Mouse (Mus musculus) midbrain, embryonic 16.5 days (tissue): Measurements from ENCODE around the gene Hspb11. TPM values are rescaled to one million over a fixed set of nuclear protein-coding genes. Genes with fewer than 3 reads are reported as not detected.
A peak's percentile ranks its signal among the peaks of the same experiment; 100 is the strongest.

Experiments used
- ATAC-seq: fragments of 200-750 bp; cut with Nextera tagmentation; 2 replicates; pipeline ENCODE4 v1.8.0; 2017; ENCODE audit warnings: moderate TSS enrichment
- H3K27ac ChIP-seq: fragments of 300-500 bp; sonication (generic); 2 replicates; pipeline ENCODE4 v1.5.1; 2014; ENCODE audit warnings: mild to moderate bottlenecking, low read length, mixed read lengths
- H3K27me3 ChIP-seq: fragments of 300-500 bp; sonication (generic); 2 replicates; pipeline ENCODE4 v1.6.1; 2014; ENCODE audit warnings: low read depth, low read length, mixed read lengths; ENCODE audit not compliant: control insufficient read depth, insufficient read depth
- H3K36me3 ChIP-seq: fragments of 300-500 bp; sonication (generic); 2 replicates; pipeline ENCODE4 v1.6.1; 2014; ENCODE audit warnings: mild to moderate bottlenecking, low read length, moderate library complexity, mixed read lengths; ENCODE audit not compliant: control insufficient read depth, insufficient read depth
- H3K4me1 ChIP-seq: fragments of 300-500 bp; sonication (generic); 2 replicates; pipeline ENCODE4 v1.6.1; 2014; ENCODE audit warnings: mild to moderate bottlenecking, low read length, mixed read lengths; ENCODE audit not compliant: control insufficient read depth, insufficient read depth
- H3K4me2 ChIP-seq: fragments of 300-500 bp; sonication (generic); 2 replicates; pipeline ENCODE4 v1.6.1; 2014; ENCODE audit warnings: mild to moderate bottlenecking, low read length, mixed read lengths
- H3K4me3 ChIP-seq: fragments of 300-500 bp; sonication (generic); 2 replicates; pipeline ENCODE4 v1.5.1; 2014; ENCODE audit warnings: low read depth, mild to moderate bottlenecking, low read length, moderate library complexity, mixed read lengths
- H3K9ac ChIP-seq: fragments of 300-500 bp; sonication (generic); 2 replicates; pipeline ENCODE4 v1.6.1; 2014; ENCODE audit warnings: low read depth, low read length, mixed read lengths
- H3K9me3 ChIP-seq: fragments of 300-500 bp; sonication (generic); replicated peaks from 2 replicates; pipeline ENCODE4 v1.6.1; 2014; ENCODE audit warnings: mild to moderate bottlenecking, low read length, mixed read lengths; ENCODE audit not compliant: control insufficient read depth, poor library complexity, severe bottlenecking
- WGBS: fragments of 180-500 bp; shearing (Covaris S2); extraction: QIAGEN DNeasy Blood & Tissue Kit; methylation state at CpG from one replicate; pipeline ENCODE4 v1.1.7; 2014; 5-methylcytosine and 5-hydroxymethylcytosine counted together
- polyA plus RNA-seq: library from polyadenylated mRNA; unstranded; fragments of >200 nt; fragmentation: Nextera tagmentation; extraction: Ambion mirVana; gene quantifications from 2 replicates; pipeline ENCODE4 v1.2.1, GENCODE M21; 2015

The Hspb11 gene
- polyA plus RNA-seq, 1 experiment from 2014 or later: 35.6 TPM

DNA sequence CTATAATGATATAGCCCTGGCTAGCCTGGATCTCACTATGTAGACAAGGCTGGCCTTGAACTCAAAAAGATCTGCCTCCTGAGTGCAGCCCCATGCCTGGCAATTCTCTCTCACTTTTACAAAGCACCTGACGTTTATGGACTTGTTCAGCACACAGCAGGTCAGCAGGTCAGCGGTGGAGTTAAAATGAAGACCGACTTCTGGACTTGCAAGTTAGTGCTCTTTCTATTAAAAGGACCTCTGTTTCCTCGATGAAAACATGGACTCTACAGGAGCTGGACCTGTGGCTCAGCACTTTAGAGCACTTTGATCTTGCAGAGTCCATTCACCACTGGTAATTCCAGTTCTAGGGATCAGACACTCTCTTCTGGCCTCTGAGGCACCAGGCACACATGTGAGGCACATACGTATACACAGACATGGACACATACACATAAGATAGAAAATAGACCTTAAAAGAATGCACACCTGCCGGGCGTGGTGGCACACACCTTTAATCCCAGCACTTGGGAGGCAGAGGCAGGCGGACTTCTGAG, 44.7 kb downstream of the Hspb11 start:
- no peak overlapping the region for H3K4me3 ChIP-seq
- no peaks in the 10 kb centered on the region for H3K9me3 ChIP-seq
- no peak for ATAC-seq
- 84% methylated on average over 8 of the region's 8 CpGs for WGBS
- no peak overlapping the region for H3K9ac ChIP-seq
- no peaks in the 10 kb centered on the region for H3K36me3 ChIP-seq
- no peak overlapping the region for H3K27ac ChIP-seq
- H3K4me2 ChIP-seq: no peak overlapping the region
- no peaks in the 10 kb centered on the region for H3K4me1 ChIP-seq
- H3K27me3 ChIP-seq: no peaks in the 10 kb centered on the region

DNA sequence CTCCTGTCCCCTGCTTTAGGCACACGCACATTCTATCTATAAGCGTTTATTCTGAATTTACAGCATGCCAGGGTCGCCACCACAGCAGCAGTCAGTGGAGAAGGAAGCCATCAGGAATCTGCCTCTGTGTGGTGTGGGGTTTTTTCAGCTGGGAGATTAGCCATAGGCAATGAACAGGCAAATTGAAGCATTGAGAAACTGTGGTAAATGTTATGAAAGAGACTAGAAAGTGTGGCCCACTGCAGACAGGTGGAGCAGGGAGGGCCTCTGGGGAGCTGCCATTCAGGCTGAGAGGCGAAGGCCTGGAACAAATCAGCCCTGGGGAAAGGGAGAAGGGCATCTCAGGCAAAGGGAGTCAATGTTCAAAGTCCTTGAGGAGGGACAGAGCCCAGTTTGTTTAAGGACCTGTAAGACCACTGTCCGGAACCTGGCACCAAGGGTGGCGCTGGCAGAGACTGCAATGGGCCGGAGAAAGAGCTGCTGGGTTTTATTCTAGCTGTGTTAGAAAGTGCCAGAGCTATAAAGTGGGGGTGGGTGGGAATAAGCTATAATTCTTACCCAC, 46.5 kb downstream of the Hspb11 start:
- Histone ChIP-seq H3K27me3 (no peaks in the 10 kb centered on the region), H3K27ac (no peak overlapping the region), H3K36me3 (no peaks in the 10 kb centered on the region), H3K4me1 (no peaks in the 10 kb centered on the region), H3K9ac (no peak overlapping the region), H3K4me2 (no peak overlapping the region), H3K9me3 (no peaks in the 10 kb centered on the region), H3K4me3 (no peak overlapping the region)
- no peak for ATAC-seq
- 79% methylated on average over 7 of the region's 7 CpGs for WGBS

DNA sequence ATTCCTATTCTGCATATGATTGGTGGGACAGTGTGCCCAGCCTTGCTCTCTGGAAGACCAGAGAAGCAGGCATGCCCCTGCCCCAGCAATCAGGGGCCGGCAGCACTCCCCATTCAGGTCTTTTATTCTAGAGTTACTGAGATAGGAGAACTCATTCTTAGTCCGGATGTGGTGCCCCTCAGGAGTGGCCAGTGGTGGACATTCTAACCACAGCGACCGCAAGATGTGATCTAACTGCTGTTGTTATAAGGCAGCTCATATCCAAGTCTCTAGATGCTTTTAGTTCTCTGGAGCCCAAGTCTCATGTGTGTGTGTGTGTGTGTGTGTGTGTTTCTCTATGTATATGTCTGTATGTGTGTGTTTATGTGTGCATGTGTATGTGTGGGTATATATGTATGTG, 47.0 kb downstream of the Hspb11 start:
- H3K9ac ChIP-seq: no peak overlapping the region
- no peaks in the 10 kb centered on the region for H3K27me3 ChIP-seq
- H3K4me3 ChIP-seq: no peak overlapping the region
- H3K36me3 ChIP-seq: no peaks in the 10 kb centered on the region
- no peaks in the 10 kb centered on the region for H3K9me3 ChIP-seq
- no peak overlapping the region for H3K4me2 ChIP-seq
- no peaks in the 10 kb centered on the region for H3K4me1 ChIP-seq
- no peak overlapping the region for H3K27ac ChIP-seq
- no peak for ATAC-seq
- WGBS: 73% methylated on average over 4 of the region's 4 CpGs

DNA sequence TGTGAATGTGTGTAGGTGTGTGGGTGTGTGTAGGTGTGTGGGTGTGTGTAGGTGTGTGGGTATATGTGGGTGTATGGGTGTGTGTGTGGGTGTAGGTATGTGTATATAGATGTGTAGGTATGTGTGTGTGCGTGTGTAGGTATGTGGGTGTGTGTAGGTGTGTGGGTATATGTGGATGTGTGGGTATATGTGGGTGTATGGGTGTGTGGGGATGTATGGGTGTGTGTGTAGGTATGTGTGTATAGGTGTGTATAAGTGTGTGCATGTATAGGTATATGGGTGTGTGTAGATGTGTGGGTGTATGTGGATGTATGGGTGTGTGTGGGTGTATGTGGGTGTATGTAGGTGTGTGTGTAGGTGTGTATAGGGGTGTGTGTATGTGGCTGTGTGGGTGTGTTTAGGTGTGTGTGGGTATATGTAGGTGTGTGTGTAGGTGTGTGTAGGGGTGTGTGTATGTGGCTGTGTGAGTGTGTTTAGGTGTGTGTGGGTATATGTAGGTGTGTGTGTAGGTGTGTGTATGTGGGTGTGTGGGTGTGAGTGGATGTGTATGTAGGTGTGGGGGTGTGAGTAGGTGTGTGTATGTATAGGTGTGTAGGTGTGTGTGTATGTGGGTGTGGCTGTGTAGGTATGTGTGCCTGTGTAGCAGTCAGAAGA, 47.6 kb downstream of the Hspb11 start:
- no peak overlapping the region for H3K9ac ChIP-seq
- no peak overlapping the region for H3K4me3 ChIP-seq
- H3K4me2 ChIP-seq: no peak overlapping the region
- 95% methylated on average over 1 of the region's 1 CpGs for WGBS
- H3K27me3 ChIP-seq: no peaks in the 10 kb centered on the region
- no peak overlapping the region for H3K27ac ChIP-seq
- H3K36me3 ChIP-seq: no peaks in the 10 kb centered on the region
- H3K4me1 ChIP-seq: no peaks in the 10 kb centered on the region
- ATAC-seq: no peak
- no peaks in the 10 kb centered on the region for H3K9me3 ChIP-seq

DNA sequence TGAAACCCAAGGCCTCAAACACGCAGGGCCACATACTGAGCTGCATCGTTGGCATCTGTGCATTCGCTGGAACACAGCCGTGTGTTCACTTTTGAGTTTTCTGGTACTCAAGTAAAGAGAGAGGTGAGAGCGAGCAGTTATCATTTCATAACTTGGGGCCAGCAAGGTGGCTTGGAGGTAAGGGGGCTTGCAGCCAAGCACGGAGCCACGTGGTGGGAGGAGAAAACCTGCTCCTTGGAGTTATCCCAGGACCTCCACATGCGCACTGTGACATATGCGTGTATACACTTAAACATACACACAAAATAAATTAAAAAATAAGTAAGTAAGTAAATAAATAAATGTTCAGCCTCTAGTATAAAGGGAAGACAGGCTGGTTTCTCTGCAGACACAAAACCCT, 48.8 kb downstream of the Hspb11 start:
- no peak overlapping the region for H3K4me2 ChIP-seq
- no peaks in the 10 kb centered on the region for H3K4me1 ChIP-seq
- H3K27ac ChIP-seq: no peak overlapping the region
- H3K9me3 ChIP-seq: no peaks in the 10 kb centered on the region
- ATAC-seq: no peak
- H3K27me3 ChIP-seq: no peaks in the 10 kb centered on the region
- no peak overlapping the region for H3K4me3 ChIP-seq
- no peak overlapping the region for H3K9ac ChIP-seq
- no peaks in the 10 kb centered on the region for H3K36me3 ChIP-seq
- WGBS: 89% methylated on average over 9 of the region's 9 CpGs

DNA sequence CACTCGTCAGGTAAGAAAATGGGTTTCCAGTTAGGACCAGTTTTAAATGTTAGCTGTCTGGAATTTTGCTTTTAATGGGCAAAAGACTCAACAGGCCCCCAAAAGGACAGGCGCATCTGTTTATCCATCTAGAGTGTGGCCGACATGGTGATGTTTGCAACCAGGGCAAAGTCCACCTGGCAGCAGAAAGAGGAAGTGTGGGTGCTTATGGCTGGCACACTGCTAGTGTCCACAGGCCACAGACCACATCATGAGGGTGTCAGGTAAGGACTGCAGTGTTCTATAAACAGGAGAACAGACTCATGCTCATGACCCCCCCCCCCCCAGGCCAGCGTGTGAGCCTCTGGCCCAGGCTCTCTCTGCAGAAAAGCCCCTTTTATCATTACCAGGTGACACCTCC, 49.4 kb downstream of the Hspb11 start:
- Histone ChIP-seq H3K9ac (no peak overlapping the region), H3K27me3 (no peaks in the 10 kb centered on the region), H3K36me3 (no peaks in the 10 kb centered on the region), H3K9me3 (no peaks in the 10 kb centered on the region), H3K4me1 (no peaks in the 10 kb centered on the region), H3K27ac (no peak overlapping the region), H3K4me2 (no peak overlapping the region), H3K4me3 (no peak overlapping the region)
- no peak for ATAC-seq
- WGBS: 86% methylated on average over 4 of the region's 4 CpGs

DNA sequence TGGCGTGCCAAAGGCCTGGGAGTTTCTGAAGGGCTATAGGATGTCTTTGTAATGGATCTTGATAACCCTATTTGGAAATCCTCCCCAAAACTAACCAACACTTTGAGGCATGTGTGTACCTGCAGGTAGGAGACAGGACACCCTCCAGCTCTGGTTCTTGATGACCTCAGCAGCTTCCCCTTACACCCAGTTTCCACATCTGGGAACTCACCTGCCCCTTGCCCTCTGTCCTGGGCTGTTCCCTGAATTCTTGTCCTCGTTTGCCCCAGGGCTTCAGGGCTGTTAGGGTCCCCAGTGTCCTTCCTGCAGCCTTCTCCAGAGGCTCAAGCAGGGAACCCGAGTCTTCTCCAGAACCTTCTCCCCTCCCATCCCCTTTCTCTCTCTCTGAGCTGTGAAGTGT, 50.1 kb downstream of the Hspb11 start:
- H3K4me3 ChIP-seq: no peak overlapping the region
- 63% methylated on average over 3 of the region's 3 CpGs for WGBS
- H3K36me3 ChIP-seq: no peaks in the 10 kb centered on the region
- no peak overlapping the region for H3K9ac ChIP-seq
- no peak for ATAC-seq
- H3K27me3 ChIP-seq: no peaks in the 10 kb centered on the region
- no peak overlapping the region for H3K4me2 ChIP-seq
- H3K9me3 ChIP-seq: no peaks in the 10 kb centered on the region
- no peaks in the 10 kb centered on the region for H3K4me1 ChIP-seq
- H3K27ac ChIP-seq: no peak overlapping the region

DNA sequence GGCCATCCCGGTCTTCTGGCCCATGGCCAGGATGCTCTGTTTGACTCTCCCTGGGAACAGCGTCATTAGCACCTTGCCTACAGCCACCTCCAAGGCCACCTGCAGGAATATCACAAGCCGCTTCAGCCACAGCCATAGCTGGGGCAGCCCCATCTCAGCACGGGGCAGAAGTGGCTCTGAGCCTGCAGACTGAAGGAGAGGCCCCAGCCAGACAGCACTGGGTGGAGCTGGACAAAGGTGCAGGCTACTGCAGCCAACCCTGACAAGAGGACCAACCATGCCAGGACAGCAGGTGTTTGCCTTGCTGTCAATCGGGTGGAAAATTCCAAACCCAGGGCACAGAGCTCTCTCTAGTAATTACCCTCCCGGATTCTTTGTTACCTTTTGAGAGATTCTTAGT, 53.6 kb downstream of the Hspb11 start, which contains the start of gene Dio1:
Gene Dio1, minus strand, starts transcription at position 204 of the 400 bp plus-strand sequence.
- H3K9ac ChIP-seq: no peak within 1 kb of the TSS
- WGBS: 66% methylated on average over 6 of the region's 6 CpGs
- H3K4me3 ChIP-seq: no peak within 1 kb of the TSS
- no peak for ATAC-seq
- no peak within 1 kb of the TSS for H3K27ac ChIP-seq
- H3K4me2 ChIP-seq: no peak within 1 kb of the TSS
- no peaks in the 10 kb centered on the region for H3K4me1 ChIP-seq
- H3K27me3 ChIP-seq: no peaks in the 10 kb centered on the region
- H3K9me3 ChIP-seq: no peaks in the 10 kb centered on the region
- no peaks in the 10 kb centered on the region for H3K36me3 ChIP-seq

DNA sequence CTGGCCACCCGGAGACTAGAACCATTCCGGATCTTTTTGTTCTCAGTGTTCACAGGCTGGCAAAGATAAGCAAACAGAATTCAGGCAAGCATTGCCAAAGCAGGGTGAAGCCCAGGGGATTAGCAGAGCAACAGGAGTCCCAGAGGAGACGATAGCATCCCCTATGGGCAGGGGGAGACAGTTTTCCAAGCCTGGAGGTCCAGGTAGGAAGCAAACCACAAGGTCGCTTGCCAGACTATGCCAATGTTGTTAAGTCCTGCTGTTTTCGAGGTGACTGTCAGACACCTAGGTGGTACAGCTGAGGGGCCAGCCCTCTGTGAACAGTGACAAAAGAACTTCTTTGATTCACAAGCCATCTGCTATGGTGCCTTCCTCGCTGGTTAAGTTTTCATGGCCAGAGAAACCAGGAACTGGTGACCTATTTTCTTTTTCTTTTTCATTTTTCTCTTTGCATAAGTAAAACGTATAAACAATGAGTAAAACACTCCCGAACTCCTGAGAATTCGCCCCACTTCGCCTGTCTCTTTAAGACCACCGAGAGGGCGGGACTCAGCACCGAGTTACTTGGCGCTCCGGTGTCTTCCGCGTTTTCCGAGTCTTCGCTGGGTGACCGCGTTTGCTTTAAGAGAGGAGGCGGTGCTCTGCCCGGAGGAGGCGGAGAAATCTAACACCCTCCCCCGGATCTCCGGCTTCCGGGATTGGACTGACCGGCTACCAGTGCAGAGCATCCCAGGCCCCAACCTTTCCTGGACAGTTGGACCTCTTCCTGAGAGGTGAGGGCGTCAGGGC, 60.5 kb downstream of the Hspb11 start, which contains the start of gene Yipf1:
Gene Yipf1, plus strand, starts transcription at position 674 of the 789 bp plus-strand sequence.
- peak within 1 kb of the TSS; percentile 64 for H3K4me3 ChIP-seq
- peak within 1 kb of the TSS; percentile 80 for H3K4me2 ChIP-seq
- H3K9ac ChIP-seq: peak within 1 kb of the TSS; percentile 79
- H3K9me3 ChIP-seq: no peaks in the 10 kb centered on the region
- peaks cover 10% of the 10 kb centered on the region for H3K4me1 ChIP-seq
- under 1% methylated on average over 29 of the region's 29 CpGs for WGBS
- peak; percentile 94 for ATAC-seq
- no peaks in the 10 kb centered on the region for H3K27me3 ChIP-seq
- peak within 1 kb of the TSS; percentile 45; the same call in 1 of the 2 replicates for H3K27ac ChIP-seq
- no peaks in the 10 kb centered on the region for H3K36me3 ChIP-seq
